Mouse (Mus musculus): ENCODE measurements around the gene Zcchc9. TPM values are rescaled to one million over a fixed set of nuclear protein-coding genes. Genes with fewer than 3 reads are reported as not detected.

The Zcchc9 gene
- polyA plus RNA-seq (2015; fragmentation: Nextera tagmentation; extraction: Ambion mirVana) = 34.7 and 39.0 TPM in 2 replicates

- under 1% methylated on average over 50 of the region's 50 CpGs for WGBS
- Histone ChIP-seq H3K36me3 (peaks cover 17% of the 10 kb centered on the region), H3K27ac (replicated peaks) (peak within 1 kb of the TSS; percentile 87), H3K27me3 (no peaks in the 10 kb centered on the region), H3K9me3 (replicated peaks) (no peaks in the 10 kb centered on the region), H3K9ac (peak within 1 kb of the TSS; percentile 84), H3K4me3 (replicated peaks) (peak within 1 kb of the TSS; percentile 69), H3K4me2 (replicated peaks) (peak within 1 kb of the TSS; percentile 54), H3K4me1 (peaks cover 5% of the 10 kb centered on the region; the same call in 1 of the 2 replicates)
- peak; percentile 97 for ATAC-seq (ENCODE audit: insufficient number of reproducible peaks, low FRiP score, low TSS enrichment, low read depth)
Observed at GRCm38 (mm10) chr13:91807155-91807839, at the start of gene Zcchc9. Gene Zcchc9 (minus strand): TSS chr13:91807705.

DNA sequence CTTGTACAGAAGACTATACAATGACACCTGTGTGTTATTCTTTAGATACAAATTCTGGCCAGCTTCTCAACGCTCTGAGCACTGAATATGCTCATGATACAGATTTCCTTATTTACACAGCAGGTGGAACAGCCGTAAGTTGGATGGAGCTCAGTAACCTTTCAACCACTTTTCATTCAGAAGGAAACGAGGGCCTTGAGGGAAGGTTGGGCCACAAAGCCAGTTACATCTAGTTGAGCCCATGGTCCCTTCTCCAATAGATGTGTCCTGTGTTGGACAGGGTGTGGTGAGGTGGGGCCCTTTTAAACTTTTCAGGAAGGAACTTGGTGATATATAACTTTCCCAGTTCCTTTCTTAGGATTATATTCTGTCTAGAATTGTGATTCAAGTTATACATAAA is 46.9 kb upstream of the Zcchc9 start:
- Histone ChIP-seq H3K4me1 (no peaks in the 10 kb centered on the region), H3K27ac (replicated peaks) (no peak overlapping the region), H3K36me3 (no peaks in the 10 kb centered on the region), H3K4me3 (replicated peaks) (no peak overlapping the region), H3K4me2 (replicated peaks) (no peak overlapping the region), H3K9me3 (replicated peaks) (no peaks in the 10 kb centered on the region), H3K9ac (no peak overlapping the region), H3K27me3 (no peaks in the 10 kb centered on the region)
- WGBS = 81% methylated on average over 3 of the region's 3 CpGs
- no peak for ATAC-seq (ENCODE audit: insufficient number of reproducible peaks, low FRiP score, low TSS enrichment, low read depth)

GRCm38 (mm10) chr13:91827876-91828275 is 20.4 kb upstream of the Zcchc9 start:
- H3K9me3 ChIP-seq (replicated peaks) = no peaks in the 10 kb centered on the region
- H3K9ac ChIP-seq = no peak overlapping the region
- no peak overlapping the region for H3K4me2 ChIP-seq (replicated peaks)
- H3K4me3 ChIP-seq (replicated peaks) = no peak overlapping the region
- no peaks in the 10 kb centered on the region for H3K27me3 ChIP-seq
- H3K27ac ChIP-seq (replicated peaks) = no peak overlapping the region
- no peak for ATAC-seq (ENCODE audit: insufficient number of reproducible peaks, low FRiP score, low TSS enrichment, low read depth)
- no peaks in the 10 kb centered on the region for H3K36me3 ChIP-seq
- peaks cover 3% of the 10 kb centered on the region; the same call in 1 of the 2 replicates for H3K4me1 ChIP-seq

DNA sequence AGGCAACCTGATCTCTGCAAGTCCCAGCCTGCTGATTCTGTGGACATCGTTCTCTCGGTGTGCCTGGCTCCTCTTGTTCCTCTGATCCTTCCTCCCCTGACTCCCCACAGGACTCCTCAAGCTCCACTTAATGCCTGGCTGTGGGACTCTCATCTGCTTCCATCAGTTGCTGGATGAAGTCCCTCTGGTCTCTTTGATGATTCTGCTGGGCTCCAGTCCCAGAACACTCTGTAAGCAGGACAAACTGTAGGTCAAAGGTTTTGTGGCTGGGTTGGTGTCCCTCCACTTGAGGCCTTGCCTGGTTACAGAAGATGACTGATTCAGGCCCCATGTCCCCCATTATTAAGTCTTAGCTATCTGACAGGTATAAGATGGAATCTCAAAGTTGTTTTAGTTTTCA is 18.6 kb upstream of the Zcchc9 start:
- Histone ChIP-seq H3K9ac (no peak overlapping the region), H3K4me1 (peaks cover 3% of the 10 kb centered on the region; the same call in 1 of the 2 replicates), H3K36me3 (no peaks in the 10 kb centered on the region), H3K27ac (replicated peaks) (no peak overlapping the region), H3K4me2 (replicated peaks) (no peak overlapping the region), H3K4me3 (replicated peaks) (no peak overlapping the region), H3K27me3 (no peaks in the 10 kb centered on the region), H3K9me3 (replicated peaks) (no peaks in the 10 kb centered on the region)
- WGBS = 69% methylated on average over 2 of the region's 2 CpGs
- no peak for ATAC-seq (ENCODE audit: insufficient number of reproducible peaks, low FRiP score, low TSS enrichment, low read depth)

- 31% methylated on average over 4 of the region's 4 CpGs for WGBS
- ATAC-seq (ENCODE audit: insufficient number of reproducible peaks, low FRiP score, low TSS enrichment, low read depth) = 0 out of 2 replicates have a peak, but pooled peaks have one; percentile 47
Observed at GRCm38 (mm10) chr13:91824845-91825550, 17.5 kb upstream of the Zcchc9 start.

DNA sequence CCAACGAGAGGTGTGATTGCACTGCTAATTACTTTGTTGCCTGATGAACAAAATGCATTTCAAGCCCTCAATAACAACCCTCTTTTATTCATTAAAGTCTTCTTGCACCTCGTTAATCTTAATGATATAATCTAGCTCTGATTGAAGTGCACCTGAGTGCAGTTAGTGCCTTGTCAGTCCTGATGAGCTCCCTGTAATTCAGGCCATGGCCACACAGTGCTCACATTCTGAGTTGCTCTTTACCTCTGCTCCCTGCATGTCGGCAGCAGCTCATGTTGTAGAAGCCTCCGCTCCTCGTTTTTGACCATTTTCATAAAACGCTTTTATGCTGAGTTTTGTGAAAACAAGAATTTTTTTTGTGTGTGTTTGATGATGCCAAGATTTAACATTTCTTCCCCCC is 16.2 kb upstream of the Zcchc9 start:
- no peaks in the 10 kb centered on the region for H3K9me3 ChIP-seq (replicated peaks)
- H3K4me2 ChIP-seq (replicated peaks) = no peak overlapping the region
- peaks cover 3% of the 10 kb centered on the region; the same call in 1 of the 2 replicates for H3K4me1 ChIP-seq
- no peak overlapping the region for H3K9ac ChIP-seq
- H3K27me3 ChIP-seq = no peaks in the 10 kb centered on the region
- ATAC-seq (ENCODE audit: insufficient number of reproducible peaks, low FRiP score, low TSS enrichment, low read depth) = no peak
- H3K27ac ChIP-seq (replicated peaks) = no peak overlapping the region
- H3K4me3 ChIP-seq (replicated peaks) = no peak overlapping the region
- WGBS = 54% methylated on average over 6 of the region's 6 CpGs
- no peaks in the 10 kb centered on the region for H3K36me3 ChIP-seq

More at GRCm38 (mm10) chr13:91824845-91825550, 17.5 kb upstream of the Zcchc9 start:
- H3K27ac ChIP-seq (replicated peaks) = no peak overlapping the region; the same call in 1 of the 2 replicates
- no peaks in the 10 kb centered on the region for H3K27me3 ChIP-seq
- no peaks in the 10 kb centered on the region for H3K9me3 ChIP-seq (replicated peaks)
- H3K4me3 ChIP-seq (replicated peaks) = no peak overlapping the region
- H3K36me3 ChIP-seq = no peaks in the 10 kb centered on the region
- no peak overlapping the region for H3K4me2 ChIP-seq (replicated peaks)
- H3K9ac ChIP-seq = no peak overlapping the region
- H3K4me1 ChIP-seq = peaks cover 3% of the 10 kb centered on the region; the same call in 1 of the 2 replicates

DNA sequence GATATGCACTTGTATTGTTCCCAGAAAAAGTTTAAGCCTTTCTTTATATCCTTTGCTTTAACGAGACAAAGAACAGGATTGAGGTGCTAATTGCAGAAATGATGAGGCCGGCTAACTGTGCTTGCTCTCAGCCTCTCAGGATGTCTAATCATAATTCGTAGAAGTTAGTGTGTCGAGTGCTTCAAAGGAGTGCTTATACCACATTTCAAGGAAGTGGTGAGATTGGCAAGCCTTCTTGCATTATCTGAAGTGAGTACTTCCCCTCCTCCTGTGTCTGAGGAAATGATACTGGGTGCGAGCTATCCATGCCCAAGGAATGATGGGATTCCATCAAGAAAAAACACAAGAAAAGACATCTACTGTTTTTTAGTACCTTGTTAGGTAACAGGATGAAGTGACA is 7.2 kb upstream of the Zcchc9 start:
- Histone ChIP-seq H3K27ac (replicated peaks) (no peak overlapping the region), H3K9ac (no peak overlapping the region), H3K4me1 (no peaks in the 10 kb centered on the region), H3K27me3 (no peaks in the 10 kb centered on the region), H3K4me2 (replicated peaks) (no peak overlapping the region), H3K36me3 (no peaks in the 10 kb centered on the region), H3K4me3 (replicated peaks) (no peak overlapping the region), H3K9me3 (replicated peaks) (no peaks in the 10 kb centered on the region)
- 88% methylated on average over 5 of the region's 5 CpGs for WGBS
- no peak for ATAC-seq (ENCODE audit: insufficient number of reproducible peaks, low FRiP score, low TSS enrichment, low read depth)

DNA sequence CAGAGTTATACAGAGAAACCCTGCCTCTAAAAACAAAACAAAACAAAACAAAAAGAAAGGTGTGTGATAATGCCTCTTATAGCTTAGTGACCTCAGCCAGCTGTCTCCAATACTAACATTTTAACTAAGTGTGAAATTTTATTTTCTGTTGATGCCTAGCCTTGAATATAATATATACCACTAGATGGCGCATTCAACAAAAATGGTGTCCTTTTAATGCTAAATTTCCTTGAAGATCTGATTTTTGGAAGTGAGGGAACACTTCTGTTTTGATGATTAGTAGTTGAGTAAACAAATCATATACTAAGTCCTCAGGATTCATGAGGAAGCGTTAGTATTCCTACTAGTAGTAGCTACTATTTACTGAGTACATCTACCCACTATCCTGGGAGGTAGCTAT is 2.0 kb upstream of the Zcchc9 start:
- Histone ChIP-seq H3K36me3 (peaks cover 13% of the 10 kb centered on the region), H3K9me3 (replicated peaks) (no peaks in the 10 kb centered on the region), H3K4me1 (peaks cover 5% of the 10 kb centered on the region; the same call in 1 of the 2 replicates), H3K9ac (no peak overlapping the region), H3K4me2 (replicated peaks) (no peak overlapping the region), H3K4me3 (replicated peaks) (no peak overlapping the region), H3K27ac (replicated peaks) (no peak overlapping the region), H3K27me3 (no peaks in the 10 kb centered on the region)
- ATAC-seq (ENCODE audit: insufficient number of reproducible peaks, low FRiP score, low TSS enrichment, low read depth) = no peak
- 49% methylated on average over 2 of the region's 2 CpGs for WGBS

GRCm38 (mm10) chr13:91807874-91808575 is 520 bp upstream of the Zcchc9 start:
- Histone ChIP-seq H3K27ac (replicated peaks) (peak overlapping the region; percentile 87), H3K9me3 (replicated peaks) (no peaks in the 10 kb centered on the region), H3K4me2 (replicated peaks) (peak overlapping the region; percentile 54), H3K9ac (peak overlapping the region; percentile 84), H3K36me3 (peaks cover 17% of the 10 kb centered on the region), H3K4me1 (peaks cover 5% of the 10 kb centered on the region; the same call in 1 of the 2 replicates), H3K27me3 (no peaks in the 10 kb centered on the region), H3K4me3 (replicated peaks) (peak overlapping the region; percentile 69)
- 30% methylated on average over 20 of the region's 20 CpGs for WGBS
- ATAC-seq (ENCODE audit: insufficient number of reproducible peaks, low FRiP score, low TSS enrichment, low read depth) = no peak

- H3K4me3 ChIP-seq (replicated peaks) = no peak overlapping the region
- H3K4me2 ChIP-seq (replicated peaks) = no peak overlapping the region
- peaks cover 5% of the 10 kb centered on the region; the same call in 1 of the 2 replicates for H3K4me1 ChIP-seq
- no peak for ATAC-seq (ENCODE audit: insufficient number of reproducible peaks, low FRiP score, low TSS enrichment, low read depth)
- no peak overlapping the region for H3K9ac ChIP-seq
- no peaks in the 10 kb centered on the region for H3K9me3 ChIP-seq (replicated peaks)
- no peaks in the 10 kb centered on the region for H3K27me3 ChIP-seq
- H3K27ac ChIP-seq (replicated peaks) = no peak overlapping the region
- peaks cover 66% of the 10 kb centered on the region for H3K36me3 ChIP-seq
- whole genome bisulfite sequencing = 81% methylated on average over 5 of the region's 5 CpGs
Observed at GRCm38 (mm10) chr13:91801726-91802125, 5.8 kb downstream of the Zcchc9 start.

DNA sequence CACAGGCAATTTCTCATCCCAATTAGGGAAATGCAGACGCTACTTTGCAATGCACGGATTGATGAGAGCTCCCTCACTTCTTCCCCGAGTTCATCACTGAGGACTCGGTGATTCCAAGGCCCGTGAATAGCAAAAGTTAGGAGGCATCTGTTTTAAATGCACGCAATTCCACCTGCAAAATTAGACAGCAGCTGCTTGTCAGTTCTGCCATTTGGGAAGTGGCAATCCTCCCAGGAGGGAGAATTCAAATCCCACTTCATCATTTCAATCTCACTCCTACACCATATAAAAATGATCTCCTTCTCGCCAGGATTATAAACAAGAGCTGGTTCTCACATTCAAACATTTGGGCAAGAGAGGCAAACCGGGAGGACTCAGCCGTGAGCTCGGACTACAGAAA is 10.1 kb downstream of the Zcchc9 start:
- WGBS = 89% methylated on average over 10 of the region's 10 CpGs
- no peak overlapping the region for H3K4me2 ChIP-seq (replicated peaks)
- H3K27me3 ChIP-seq = no peaks in the 10 kb centered on the region
- H3K4me1 ChIP-seq = no peaks in the 10 kb centered on the region
- H3K9ac ChIP-seq = no peak overlapping the region
- no peak for ATAC-seq (ENCODE audit: insufficient number of reproducible peaks, low FRiP score, low TSS enrichment, low read depth)
- H3K27ac ChIP-seq (replicated peaks) = no peak overlapping the region
- H3K36me3 ChIP-seq = peaks cover 64% of the 10 kb centered on the region
- H3K4me3 ChIP-seq (replicated peaks) = no peak overlapping the region
- H3K9me3 ChIP-seq (replicated peaks) = no peaks in the 10 kb centered on the region
